Mouse (Mus musculus) hindbrain, embryonic 13.5 days (tissue): ENCODE measurements around the gene Akap6. TPM values are rescaled to one million over a fixed set of nuclear protein-coding genes. Genes with fewer than 3 reads are reported as not detected.

Source experiments
- ATAC-seq: fragments of 200-750 bp; cut with Nextera tagmentation; 2 replicates; pipeline ENCODE4 v1.8.0; 2017; ENCODE audit warnings: moderate TSS enrichment; ENCODE audit not compliant: low FRiP score
- H3K27ac ChIP-seq: fragments of 300-500 bp; sonication (generic); 2 replicates; pipeline ENCODE4 v1.5.1; 2015; ENCODE audit warnings: inconsistent platforms, mild to moderate bottlenecking, moderate library complexity
- H3K27me3 ChIP-seq: fragments of 300-500 bp; sonication (generic); 2 replicates; pipeline ENCODE4 v1.6.1; 2015; ENCODE audit warnings: mild to moderate bottlenecking, inconsistent platforms
- H3K36me3 ChIP-seq: fragments of 300-500 bp; sonication (generic); 2 replicates; pipeline ENCODE4 v1.6.1; 2015; ENCODE audit warnings: mild to moderate bottlenecking, inconsistent platforms
- H3K4me1 ChIP-seq: fragments of 300-500 bp; sonication (generic); replicated peaks from 2 replicates; pipeline ENCODE4 v1.6.1; 2015; ENCODE audit warnings: inconsistent platforms
- H3K4me2 ChIP-seq: fragments of 300-500 bp; sonication (generic); 2 replicates; pipeline ENCODE4 v1.6.1; 2015; ENCODE audit warnings: inconsistent platforms, mild to moderate bottlenecking, moderate library complexity
- H3K4me3 ChIP-seq: fragments of 300-500 bp; sonication (generic); 2 replicates; pipeline ENCODE4 v1.5.1; 2015; ENCODE audit warnings: mild to moderate bottlenecking, inconsistent platforms
- H3K9ac ChIP-seq: fragments of 300-500 bp; sonication (generic); 2 replicates; pipeline ENCODE4 v1.6.1; 2015; ENCODE audit warnings: mild to moderate bottlenecking, inconsistent platforms
- H3K9me3 ChIP-seq: fragments of 300-500 bp; sonication (generic); 2 replicates; pipeline ENCODE4 v1.6.1; 2016; ENCODE audit warnings: inconsistent platforms
- WGBS: fragments of 180-500 bp; shearing (Covaris S2); methylation state at CpG from one replicate; pipeline ENCODE4 v1.1.7; 2015; 5-methylcytosine and 5-hydroxymethylcytosine counted together
- polyA plus RNA-seq: library from polyadenylated mRNA; unstranded; fragments of >200 nt; fragmentation: Nextera tagmentation; extraction: Ambion mirVana; gene quantifications from 2 replicates; pipeline ENCODE4 v1.2.1, GENCODE M21; 2015

Akap6 gene
- polyA plus RNA-seq, 1 experiment from 2014 or later = 31.3 TPM

- ATAC-seq = no peak; the same call in 1 of the 2 replicates
These were observed 245.8 kb downstream of the Akap6 start for GRCm38 (mm10) chr12:52944949-52945348.

GRCm38 (mm10) chr12:52950660-52951059, 251.5 kb downstream of the Akap6 start:
- no peaks in the 10 kb centered on the region for H3K27me3 ChIP-seq
- H3K36me3 ChIP-seq = peaks cover 10% of the 10 kb centered on the region; the same call in 1 of the 2 replicates
- H3K4me2 ChIP-seq = no peak overlapping the region
- WGBS = 80% methylated on average over 4 of the region's 4 CpGs
- H3K9ac ChIP-seq = no peak overlapping the region
- H3K9me3 ChIP-seq = no peaks in the 10 kb centered on the region
- H3K4me3 ChIP-seq = no peak overlapping the region
- ATAC-seq = no peak
- no peak overlapping the region for H3K27ac ChIP-seq
- no peaks in the 10 kb centered on the region for H3K4me1 ChIP-seq

More at GRCm38 (mm10) chr12:52944949-52945348, 245.8 kb downstream of the Akap6 start:
- H3K9me3 ChIP-seq = no peaks in the 10 kb centered on the region
- 87% methylated on average over 2 of the region's 2 CpGs for WGBS
- H3K9ac ChIP-seq = no peak overlapping the region
- peaks cover 5% of the 10 kb centered on the region; the same call in 1 of the 2 replicates for H3K36me3 ChIP-seq
- H3K4me3 ChIP-seq = no peak overlapping the region
- H3K27ac ChIP-seq = no peak overlapping the region
- H3K27me3 ChIP-seq = no peaks in the 10 kb centered on the region
- H3K4me1 ChIP-seq = 0 out of 2 replicates have a peak, but pooled peaks cover 2% of the 10 kb centered on the region
- no peak overlapping the region for H3K4me2 ChIP-seq

GRCm38 (mm10) chr12:52957587-52957986, 258.4 kb downstream of the Akap6 start:
- Histone ChIP-seq H3K4me3 (no peak overlapping the region), H3K27me3 (no peaks in the 10 kb centered on the region), H3K4me2 (no peak overlapping the region), H3K4me1 (peaks cover 4% of the 10 kb centered on the region; the same call in 1 of the 2 replicates), H3K27ac (no peak overlapping the region), H3K36me3 (peaks cover 7% of the 10 kb centered on the region; the same call in 1 of the 2 replicates), H3K9me3 (no peaks in the 10 kb centered on the region), H3K9ac (no peak overlapping the region)
- 46% methylated on average over 3 of the region's 3 CpGs for WGBS
- ATAC-seq = no peak

- H3K36me3 ChIP-seq = peaks cover 3% of the 10 kb centered on the region; the same call in 1 of the 2 replicates
- H3K27me3 ChIP-seq = no peaks in the 10 kb centered on the region
- no peak overlapping the region for H3K9ac ChIP-seq
- H3K4me2 ChIP-seq = no peak overlapping the region
- no peaks in the 10 kb centered on the region for H3K9me3 ChIP-seq
- H3K4me3 ChIP-seq = no peak overlapping the region
- no peak overlapping the region for H3K27ac ChIP-seq
- no peak for ATAC-seq
- H3K4me1 ChIP-seq = peaks cover 4% of the 10 kb centered on the region; the same call in 1 of the 2 replicates
- 44% methylated on average over 3 of the region's 3 CpGs for WGBS
These were observed 258.8 kb downstream of the Akap6 start for GRCm38 (mm10) chr12:52957994-52958393.

GRCm38 (mm10) chr12:52991745-52992144, 292.6 kb downstream of the Akap6 start:
- Histone ChIP-seq H3K9ac (no peak overlapping the region), H3K4me2 (no peak overlapping the region), H3K9me3 (no peaks in the 10 kb centered on the region), H3K4me1 (peaks cover 6% of the 10 kb centered on the region; the same call in 1 of the 2 replicates), H3K27ac (0 out of 2 replicates have a peak overlapping the region, but pooled peaks have one; percentile 23), H3K27me3 (no peaks in the 10 kb centered on the region), H3K4me3 (no peak overlapping the region), H3K36me3 (no peaks in the 10 kb centered on the region)
- WGBS = 82% methylated on average over 6 of the region's 6 CpGs
- no peak for ATAC-seq

GRCm38 (mm10) chr12:53012336-53012735, 313.2 kb downstream of the Akap6 start:
- 14% methylated on average over 3 of the region's 3 CpGs for WGBS
- Histone ChIP-seq H3K27ac (0 out of 2 replicates have a peak overlapping the region, but pooled peaks have one; percentile 19), H3K36me3 (peaks cover 7% of the 10 kb centered on the region), H3K4me3 (no peak overlapping the region), H3K4me2 (no peak overlapping the region), H3K4me1 (peaks cover 7% of the 10 kb centered on the region), H3K27me3 (no peaks in the 10 kb centered on the region), H3K9ac (no peak overlapping the region), H3K9me3 (no peaks in the 10 kb centered on the region)
- ATAC-seq = no peak

GRCm38 (mm10) chr12:53014539-53014938, 315.4 kb downstream of the Akap6 start:
- Histone ChIP-seq H3K36me3 (peaks cover 7% of the 10 kb centered on the region), H3K4me2 (no peak overlapping the region), H3K27ac (no peak overlapping the region), H3K4me1 (peaks cover 7% of the 10 kb centered on the region), H3K9me3 (no peaks in the 10 kb centered on the region), H3K4me3 (no peak overlapping the region), H3K9ac (no peak overlapping the region), H3K27me3 (no peaks in the 10 kb centered on the region)
- ATAC-seq = no peak
- 93% methylated on average over 6 of the region's 6 CpGs for WGBS

- 66% methylated on average over 9 of the region's 9 CpGs for WGBS
- Histone ChIP-seq H3K4me2 (no peak overlapping the region), H3K9me3 (no peaks in the 10 kb centered on the region), H3K27me3 (no peaks in the 10 kb centered on the region), H3K4me3 (no peak overlapping the region), H3K4me1 (peaks cover 17% of the 10 kb centered on the region), H3K36me3 (0 out of 2 replicates have a peak, but pooled peaks cover 7% of the 10 kb centered on the region), H3K9ac (no peak overlapping the region), H3K27ac (no peak overlapping the region)
- ATAC-seq = no peak
These were observed 325.5 kb downstream of the Akap6 start for GRCm38 (mm10) chr12:53024575-53025246.

GRCm38 (mm10) chr12:53027308-53027707, 328.1 kb downstream of the Akap6 start:
- Histone ChIP-seq H3K4me2 (no peak overlapping the region), H3K27me3 (no peaks in the 10 kb centered on the region), H3K9ac (no peak overlapping the region), H3K27ac (no peak overlapping the region), H3K4me3 (no peak overlapping the region), H3K4me1 (peaks cover 17% of the 10 kb centered on the region), H3K36me3 (0 out of 2 replicates have a peak, but pooled peaks cover 7% of the 10 kb centered on the region), H3K9me3 (no peaks in the 10 kb centered on the region)
- ATAC-seq = no peak
- 77% methylated on average over 4 of the region's 4 CpGs for WGBS

GRCm38 (mm10) chr12:53028926-53029325, 329.7 kb downstream of the Akap6 start:
- no peak overlapping the region for H3K4me2 ChIP-seq
- H3K27me3 ChIP-seq = no peaks in the 10 kb centered on the region
- no peaks in the 10 kb centered on the region for H3K9me3 ChIP-seq
- no peak overlapping the region for H3K4me3 ChIP-seq
- H3K27ac ChIP-seq = 0 out of 2 replicates have a peak overlapping the region, but pooled peaks have one; percentile 9
- 0 out of 2 replicates have a peak, but pooled peaks cover 7% of the 10 kb centered on the region for H3K36me3 ChIP-seq
- peaks cover 21% of the 10 kb centered on the region for H3K4me1 ChIP-seq
- ATAC-seq = no peak
- H3K9ac ChIP-seq = no peak overlapping the region
- WGBS = 57% methylated on average over 5 of the region's 5 CpGs

GRCm38 (mm10) chr12:53029910-53030309, 330.7 kb downstream of the Akap6 start:
- Histone ChIP-seq H3K27ac (no peak overlapping the region), H3K4me3 (no peak overlapping the region)
- ATAC-seq = no peak

GRCm38 (mm10) chr12:53032762-53033161, 333.6 kb downstream of the Akap6 start:
- no peak overlapping the region for H3K9ac ChIP-seq
- ATAC-seq = peak; percentile 90
- no peaks in the 10 kb centered on the region for H3K27me3 ChIP-seq
- H3K4me2 ChIP-seq = peak overlapping the region; percentile 33; the same call in 1 of the 2 replicates
- no peaks in the 10 kb centered on the region for H3K9me3 ChIP-seq
- 0 out of 2 replicates have a peak, but pooled peaks cover 2% of the 10 kb centered on the region for H3K36me3 ChIP-seq
- WGBS = 4% methylated on average over 7 of the region's 7 CpGs
- H3K4me1 ChIP-seq = peaks cover 18% of the 10 kb centered on the region
- no peak overlapping the region for H3K4me3 ChIP-seq
- H3K27ac ChIP-seq = peak overlapping the region; percentile 85

More at GRCm38 (mm10) chr12:53029910-53030309, 330.7 kb downstream of the Akap6 start:
- Histone ChIP-seq H3K27me3 (no peaks in the 10 kb centered on the region), H3K9me3 (no peaks in the 10 kb centered on the region), H3K9ac (no peak overlapping the region), H3K4me1 (peaks cover 24% of the 10 kb centered on the region), H3K36me3 (0 out of 2 replicates have a peak, but pooled peaks cover 7% of the 10 kb centered on the region), H3K4me2 (no peak overlapping the region)
- 61% methylated on average over 6 of the region's 6 CpGs for WGBS
